In the genomic region with DNA sequence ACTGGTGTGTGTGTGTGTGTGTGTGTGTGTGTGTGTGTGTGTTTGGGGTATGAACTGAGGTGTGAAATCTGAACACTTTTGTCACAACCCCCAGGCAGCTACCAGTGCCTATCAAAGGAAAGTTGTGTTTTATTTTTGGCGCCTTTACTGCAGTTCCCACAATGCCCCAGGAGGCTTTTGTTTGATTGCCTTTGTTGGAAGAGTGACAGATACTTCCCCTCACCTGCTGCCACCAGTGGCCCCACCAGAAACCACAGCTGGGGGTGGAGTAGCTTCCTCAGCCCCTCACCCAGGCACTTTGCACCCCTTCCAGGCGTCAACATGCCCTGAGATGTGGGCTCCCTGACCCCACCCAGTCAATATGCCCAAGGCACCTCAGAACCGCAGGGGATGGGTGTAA, we compare ENCODE assay signal across 11 mouse cellular contexts. TPM values are rescaled to one million over a fixed set of nuclear protein-coding genes. Genes with fewer than 3 reads are reported as not detected.
DNase-seq lines count a peak whose midpoint lies in the region; ATAC-seq lines count a peak whose summit lies in the region.
"Had no signal": no experiment of that assay in that cellular context is flagged by ENCODE, and none has a peak within 500 bp of the region (broad histone marks: within the 10 kb centered on the region; RNA-seq: fewer than 3 reads in every experiment).

No protein-coding gene starts in this region.

- peaks cover 48% of the 10 kb centered on the region for H3K4me1 ChIP-seq in heart, embryonic 10.5 days

- DNase-seq in heart, embryonic 10.5 days (ENCODE audit: low spot score): no peak
- DNase-seq in heart, adult 11 months: no peak
- DNase-seq in A20 (ENCODE audit: low read depth, low spot score): peak; percentile 61
- no peak for DNase-seq in layer of hippocampus, postnatal 36 days
- no peak for DNase-seq in left cerebral cortex, adult 11 months (ENCODE audit: low spot score)
- DNase-seq in adrenal gland, postnatal 14 days: no peak
- DNase-seq: kidney, adult 2 months had no signal

- ATAC-seq in common myeloid progenitor, adult 5-6 weeks (replicated peaks; ENCODE audit: low read depth, poor library complexity, severe bottlenecking): 0 out of 2 replicates have a peak, but pooled peaks have one; percentile 9
- ATAC-seq in megakaryocyte-erythroid progenitor cell, adult 5-6 weeks (replicated peaks; ENCODE audit: low FRiP score, low TSS enrichment, poor library complexity, severe bottlenecking): 0 out of 2 replicates have a peak, but pooled peaks have one; percentile 34

- WGBS in heart, embryonic 10.5 days: 48% methylated on average over 3 of the region's 3 CpGs

- H3K9me3 ChIP-seq in heart, embryonic 10.5 days: no peaks in the 10 kb centered on the region
- H3K9me3 ChIP-seq: megakaryocyte, embryonic 14.5 days had no signal

- no peak overlapping the region for H3K4me3 ChIP-seq in heart, embryonic 10.5 days
- H3K4me3 ChIP-seq: megakaryocyte, embryonic 14.5 days had no signal

- H3K27me3 ChIP-seq in heart, embryonic 10.5 days (ENCODE audit: insufficient read depth, poor library complexity, severe bottlenecking): no peaks in the 10 kb centered on the region

- H3K27ac ChIP-seq in heart, embryonic 10.5 days: peak overlapping the region; percentile 62

- H3K36me3 ChIP-seq in heart, embryonic 10.5 days: no peaks in the 10 kb centered on the region

RNA-seq across cellular contexts. Expression of a gene that starts 18.5 kb away (rescaled TPM):
- 0.25 and 0.78 TPM in 2 replicates for polyA plus RNA-seq in heart, embryonic 10.5 days (2016; fragmentation: Nextera tagmentation; extraction: Ambion mirVana)
- not detected in 2 replicates for total RNA-seq in common myeloid progenitor, adult 5-6 weeks (2017)
- 0.47 TPM in 1 of 2 replicates, not detected in the other for total RNA-seq in megakaryocyte-erythroid progenitor cell, adult 5-6 weeks (2014; fragmentation: Nextera tagmentation)
- total RNA-seq in megakaryocyte-erythroid progenitor cell, adult 5-6 weeks (2017): not detected in 2 replicates
- not detected for total RNA-seq in layer of hippocampus, postnatal 36 days (2021)
- total RNA-seq in adrenal gland, postnatal 14 days (2021): 0.48 and 10.5 TPM in 2 replicates

RNA-seq across cellular contexts. Expression of a gene that starts 47.3 kb away (rescaled TPM):
- 0.36 TPM in 2 replicates for polyA plus RNA-seq in heart, embryonic 10.5 days (2016; fragmentation: Nextera tagmentation; extraction: Ambion mirVana)
- total RNA-seq in common myeloid progenitor, adult 5-6 weeks (2017): 0.68 and 1.0 TPM in 2 replicates
- not detected in 2 replicates for total RNA-seq in megakaryocyte-erythroid progenitor cell, adult 5-6 weeks (2014; fragmentation: Nextera tagmentation)
- total RNA-seq in megakaryocyte-erythroid progenitor cell, adult 5-6 weeks (2017): not detected in 2 replicates
- total RNA-seq in layer of hippocampus, postnatal 36 days (2021): not detected
- total RNA-seq in adrenal gland, postnatal 14 days (2021): 0.52 and 0.90 TPM in 2 replicates
- polyA plus RNA-seq: liver, embryonic 11.5 days had no signal
